Mouse (Mus musculus): ENCODE measurements at regions not wholly inside any gene's neighbourhood (a gene's known extent, or its start where the extent isn't known, plus 50 kb on each side); places are given as distances from the start of the nearest gene placed in this dataset.

DNA sequence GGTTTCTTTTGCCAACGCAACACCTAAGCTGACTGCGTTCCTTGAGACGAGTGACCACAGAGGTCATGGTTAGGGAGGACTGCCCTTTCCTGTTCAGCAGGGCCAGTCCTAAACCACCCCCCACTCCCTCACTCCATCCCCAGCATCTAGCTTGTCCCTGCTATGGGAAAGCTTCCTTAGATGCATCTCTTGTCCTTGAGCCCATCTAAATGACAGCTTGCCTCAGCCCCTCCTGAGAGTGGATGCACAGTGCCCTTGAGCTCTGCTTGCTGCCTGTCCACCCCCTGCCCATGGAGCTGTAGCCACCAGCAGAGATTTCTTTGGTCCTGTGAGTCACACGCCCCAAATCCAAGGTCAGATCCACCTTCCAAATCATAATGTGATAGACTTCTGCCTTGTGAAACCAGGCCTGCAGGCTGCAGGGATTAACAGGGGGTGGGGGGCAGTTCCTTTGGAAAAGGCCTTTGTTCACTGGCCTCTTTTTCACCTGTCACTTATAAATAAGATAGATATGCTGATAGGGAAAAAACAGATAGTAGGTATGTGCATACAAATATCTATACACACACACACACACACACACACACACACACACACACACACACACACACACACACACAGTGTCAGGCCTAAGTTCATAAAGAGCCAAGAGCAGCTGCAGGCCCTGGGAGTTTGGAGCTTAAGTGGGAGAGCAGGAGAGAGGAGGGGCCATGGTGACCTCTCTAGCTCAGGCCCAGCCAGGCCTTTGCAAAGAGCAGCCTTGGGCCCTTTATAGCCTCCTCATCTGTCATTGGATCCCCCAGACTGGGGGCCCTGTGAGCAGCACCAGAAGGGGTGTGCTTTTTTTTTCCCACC lies 56.4 kb upstream of the Adra2c start:
- no peak for ATAC-seq
- TF ChIP-seq CTCF (IDR thresholded peaks at IDR 0.05): no peak
- H3K27me3 ChIP-seq: peaks cover 18% of the 10 kb centered on the region
- in situ Hi-C loops (cut with MboI; ENCODE audit: low pct_unique_long_range_greater_than_20kb): no loop called here
- no peak for DNase-seq (ENCODE audit: low read depth, low spot score)
- CTCF ChIA-PET: no interaction called here
- POLR2A ChIA-PET: no interaction called here

- in situ Hi-C loops (cut with MboI; ENCODE audit: low pct_unique_long_range_greater_than_20kb): no loop called here
- DNase-seq (ENCODE audit: low read depth, low spot score) (no peak), ATAC-seq (no peak)
- no peak for TF ChIP-seq CTCF (IDR thresholded peaks at IDR 0.05)
- peaks cover 31% of the 10 kb centered on the region for H3K27me3 ChIP-seq
- CTCF ChIA-PET: no interaction called here
- POLR2A ChIA-PET: no interaction called here
These were observed 61.8 kb upstream of the Adra2c start for GRCm38 (mm10) chr5:35216271-35216670.

GRCm38 (mm10) chr5:35215480-35216195 lies 62.5 kb upstream of the Adra2c start:
- H3K27me3 ChIP-seq: peaks cover 30% of the 10 kb centered on the region
- no peak for DNase-seq (ENCODE audit: low read depth, low spot score)
- ChIA-PET CTCF (no interaction called here), POLR2A (no interaction called here)
- no peak for ATAC-seq
- in situ Hi-C loops (cut with MboI; ENCODE audit: low pct_unique_long_range_greater_than_20kb): no loop called here
- TF ChIP-seq CTCF (IDR thresholded peaks at IDR 0.05): no peak

DNA sequence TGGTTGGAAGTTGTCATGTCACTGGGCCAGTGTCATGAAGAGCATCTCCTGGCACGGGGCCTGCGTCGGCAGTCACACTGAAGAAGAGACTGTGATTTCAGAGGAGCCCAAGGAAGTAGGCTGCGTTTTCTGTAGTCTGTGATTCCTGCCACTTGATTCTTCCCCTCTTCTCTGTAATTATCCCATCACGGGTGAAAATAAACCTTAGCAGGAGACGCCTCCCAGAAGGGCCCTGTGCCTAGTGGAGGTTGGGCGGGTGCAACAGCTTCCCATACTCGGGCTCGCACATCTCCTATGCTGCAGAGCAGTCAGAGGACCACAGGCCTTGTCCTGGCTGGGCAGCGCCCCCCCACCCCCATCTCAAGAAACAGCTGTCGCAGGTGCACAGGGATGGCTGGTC lies 63.1 kb upstream of the Adra2c start:
- no peak for TF ChIP-seq CTCF (IDR thresholded peaks at IDR 0.05)
- in situ Hi-C loops (cut with MboI; ENCODE audit: low pct_unique_long_range_greater_than_20kb): no loop called here
- CTCF ChIA-PET: no interaction called here
- POLR2A ChIA-PET: no interaction called here
- peaks cover 28% of the 10 kb centered on the region for H3K27me3 ChIP-seq
- no peak for DNase-seq (ENCODE audit: low read depth, low spot score)
- ATAC-seq: no peak

- in situ Hi-C loops (cut with MboI; ENCODE audit: low pct_unique_long_range_greater_than_20kb): no loop called here
- peaks cover 15% of the 10 kb centered on the region for H3K27me3 ChIP-seq
- POLR2A ChIA-PET: no interaction called here
- TF ChIP-seq CTCF (IDR thresholded peaks at IDR 0.05): no peak
- no peak for ATAC-seq
- CTCF ChIA-PET: no interaction called here
- no peak for DNase-seq (ENCODE audit: low read depth, low spot score)
These were observed 68.8 kb upstream of the Adra2c start for GRCm38 (mm10) chr5:35209348-35209747.

DNA sequence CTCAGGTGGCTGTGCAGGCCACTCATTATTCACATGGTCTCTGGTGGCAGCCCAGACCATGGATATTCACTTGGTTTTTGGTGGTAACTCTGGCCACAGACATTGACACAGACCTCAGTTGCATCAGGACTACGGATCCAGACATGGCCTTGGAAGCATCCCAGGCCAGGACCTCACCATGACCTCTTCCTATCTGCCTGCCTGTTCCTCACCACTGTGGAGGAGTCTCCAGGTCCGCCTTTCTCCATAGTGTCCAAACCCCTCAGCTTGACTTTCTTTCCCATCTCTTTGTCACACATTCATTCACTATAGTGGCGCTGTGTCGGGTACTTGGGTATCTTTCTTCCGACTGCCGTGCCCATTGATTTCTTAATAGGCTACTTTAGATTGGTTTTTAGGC lies 74.1 kb upstream of the Adra2c start:
- TF ChIP-seq CTCF (IDR thresholded peaks at IDR 0.05): no peak
- ChIA-PET POLR2A (no interaction called here), CTCF (no interaction called here)
- no peak for ATAC-seq
- in situ Hi-C loops (cut with MboI; ENCODE audit: low pct_unique_long_range_greater_than_20kb): no loop called here
- DNase-seq (ENCODE audit: low read depth, low spot score): no peak
- H3K27me3 ChIP-seq: peaks cover 8% of the 10 kb centered on the region

- no peak for TF ChIP-seq CTCF (IDR thresholded peaks at IDR 0.05)
- H3K27me3 ChIP-seq: peaks cover 19% of the 10 kb centered on the region
- ATAC-seq: no peak
- ChIA-PET CTCF (no interaction called here), POLR2A (no interaction called here)
- DNase-seq (ENCODE audit: low read depth, low spot score): no peak
- in situ Hi-C loops (cut with MboI; ENCODE audit: low pct_unique_long_range_greater_than_20kb): no loop called here
These were observed 79.7 kb upstream of the Adra2c start for GRCm38 (mm10) chr5:35198468-35198867.

DNA sequence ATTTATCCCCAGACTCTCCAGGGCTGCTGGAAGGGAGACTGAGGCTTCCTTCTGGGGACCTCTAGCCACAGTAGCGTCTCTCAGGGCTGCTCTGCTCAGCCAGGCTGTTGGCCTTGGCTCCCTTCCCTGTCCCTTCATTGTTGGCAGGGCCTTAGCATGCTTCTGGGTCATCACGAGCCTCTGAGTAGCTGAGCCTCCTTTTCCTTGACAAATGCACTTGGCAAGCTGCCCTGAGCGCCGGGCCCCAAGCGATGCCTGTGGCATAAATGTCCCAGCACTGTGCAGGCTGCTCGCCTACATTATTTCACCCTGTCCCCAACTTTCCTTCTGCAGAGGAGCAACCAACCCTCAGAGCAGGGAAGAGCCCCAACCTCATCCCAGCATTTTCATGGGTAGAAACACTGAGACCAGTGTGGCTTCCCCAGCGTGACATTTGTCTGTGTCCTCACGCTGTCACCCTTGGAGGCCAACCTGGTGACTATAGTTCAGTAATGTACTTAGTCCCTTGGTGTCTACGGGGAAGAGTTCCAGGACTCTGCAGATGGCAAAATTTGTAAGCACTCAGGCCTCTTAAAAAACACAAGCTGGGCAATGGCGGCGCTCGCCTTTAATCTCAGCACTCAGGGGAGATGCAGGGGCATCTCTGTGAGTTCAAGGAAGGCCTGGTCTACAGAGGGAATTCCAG lies 83.7 kb upstream of the Lrpap1 start:
- CTCF ChIA-PET: interaction anchor here (1.4 kb wide), 1 partner anchor 11 kb away, joined by 4 read pairs; no protein-coding TSS in a partner anchor
- POLR2A ChIA-PET: no interaction called here
- in situ Hi-C loops (cut with MboI; ENCODE audit: low pct_unique_long_range_greater_than_20kb): no loop called here
- H3K27me3 ChIP-seq: peaks cover 3% of the 10 kb centered on the region
- DNase-seq (ENCODE audit: low read depth, low spot score) (no peak), ATAC-seq (peak; percentile 10)
- no peak for TF ChIP-seq CTCF (IDR thresholded peaks at IDR 0.05)

- DNase-seq (ENCODE audit: low read depth, low spot score): no peak
- no peak for TF ChIP-seq CTCF (IDR thresholded peaks at IDR 0.05)
- ChIA-PET POLR2A (no interaction called here), CTCF (no interaction called here)
- no peak for ATAC-seq
- in situ Hi-C loops (cut with MboI; ENCODE audit: low pct_unique_long_range_greater_than_20kb): no loop called here
- peaks cover 3% of the 10 kb centered on the region for H3K27me3 ChIP-seq
These were observed 80.3 kb upstream of the Lrpap1 start for GRCm38 (mm10) chr5:35185826-35186225.

GRCm38 (mm10) chr5:35185289-35185688 lies 79.7 kb upstream of the Lrpap1 start:
- no peak for TF ChIP-seq CTCF (IDR thresholded peaks at IDR 0.05)
- in situ Hi-C loops (cut with MboI; ENCODE audit: low pct_unique_long_range_greater_than_20kb): no loop called here
- POLR2A ChIA-PET: no interaction called here
- H3K27me3 ChIP-seq: peaks cover 3% of the 10 kb centered on the region
- DNase-seq (ENCODE audit: low read depth, low spot score) (no peak), ATAC-seq (no peak)
- CTCF ChIA-PET: no interaction called here

GRCm38 (mm10) chr5:35183418-35183817 lies 77.9 kb upstream of the Lrpap1 start:
- in situ Hi-C loops (cut with MboI; ENCODE audit: low pct_unique_long_range_greater_than_20kb): no loop called here
- ChIA-PET POLR2A (no interaction called here), CTCF (no interaction called here)
- DNase-seq (ENCODE audit: low read depth, low spot score) (no peak), ATAC-seq (no peak)
- peaks cover 3% of the 10 kb centered on the region for H3K27me3 ChIP-seq
- TF ChIP-seq CTCF (IDR thresholded peaks at IDR 0.05): no peak
